Mouse (Mus musculus): Measurements from ENCODE around the gene Ftl1.

Gene Ftl1

GRCm38 (mm10) chr7:45413113-45413863 is 46.4 kb downstream of the Ftl1 start, which contains the start of gene Ntf5:
Gene Ntf5 (plus strand): TSS chr7:45413695.
- DNase-seq (ENCODE audit: low spot score in 2 of 2): no peak

DNA sequence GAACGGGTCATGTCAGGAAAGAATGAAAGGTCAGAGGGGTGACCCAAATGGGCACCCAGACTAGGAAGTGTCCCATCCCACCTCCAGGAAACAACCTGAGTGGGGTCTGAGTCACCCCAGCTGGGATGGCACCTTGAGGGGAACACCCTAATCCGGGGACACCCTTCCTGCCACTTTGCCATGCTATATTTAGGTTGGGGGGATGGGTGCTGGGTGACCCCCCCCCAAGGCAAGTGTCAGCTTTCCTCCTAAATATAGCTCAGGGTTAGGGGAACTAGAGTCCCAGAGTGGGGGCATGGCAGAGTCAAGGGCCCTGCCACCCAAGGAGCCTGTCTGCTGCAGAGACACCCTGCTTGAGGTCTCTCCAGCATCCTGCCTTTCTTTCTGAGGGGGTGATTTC is 47.3 kb downstream of the Ftl1 start:
- no peak for DNase-seq (ENCODE audit: low spot score in 2 of 2)

GRCm38 (mm10) chr7:45409497-45410163 is 50.1 kb downstream of the Ftl1 start:
- DNase-seq (ENCODE audit: low spot score in 2 of 2): no peak

- DNase-seq (ENCODE audit: low spot score in 2 of 2): no peak
Measured at GRCm38 (mm10) chr7:45408949-45409348, 50.7 kb downstream of the Ftl1 start.

- no peak for DNase-seq (ENCODE audit: low spot score in 2 of 2)
Measured at GRCm38 (mm10) chr7:45408351-45408750, 51.3 kb downstream of the Ftl1 start.

Data from heart, adult 9 months (tissue).